Mouse (Mus musculus) ES-E14 (cell line): ENCODE results near the gene Dnlz.

Source experiments
- MAFK ChIP-seq: IDR thresholded peaks from 2 replicates; pipeline ENCODE4 v1.6.1; 2014; ENCODE audit warnings: mild to moderate bottlenecking, low read depth, low read length, inconsistent platforms; ENCODE audit not compliant: insufficient read depth
- ZC3H11A ChIP-seq: IDR thresholded peaks from 2 replicates; pipeline ENCODE4 v1.6.1; 2012; ENCODE audit warnings: low read depth, mild to moderate bottlenecking, inconsistent platforms, low read length, borderline replicate concordance

GRCm38 (mm10) chr2:26316576-26317246, 35.2 kb downstream of the Dnlz start:
- TF ChIP-seq MAFK = no peak
- TF ChIP-seq ZC3H11A = no peak
